Mouse (Mus musculus) intestine, embryonic 14.5 days (tissue): ENCODE results near the gene Rpl10-ps3. TPM values are rescaled to one million over a fixed set of nuclear protein-coding genes. Genes with fewer than 3 reads are reported as not detected.

Experiments used
- ATAC-seq: fragments of 200-750 bp; cut with Nextera tagmentation; replicated peaks from 2 replicates; pipeline ENCODE4 v1.8.0; 2017; ENCODE audit warnings: low read depth, moderate number of reproducible peaks, moderate TSS enrichment, moderate library complexity; ENCODE audit not compliant: low FRiP score, low TSS enrichment
- DNase-seq: peaks from one replicate; pipeline ENCODE4 v3.0.0-alpha.2; 2018; ENCODE audit warnings: low spot score
- H3K27ac ChIP-seq: fragments of 300-500 bp; sonication (generic); 2 replicates; pipeline ENCODE4 v1.5.1; 2014; ENCODE audit warnings: low read depth, mild to moderate bottlenecking, control low read depth
- H3K27me3 ChIP-seq: fragments of 300-500 bp; sonication (generic); replicated peaks from 2 replicates; pipeline ENCODE4 v1.6.1; 2014; ENCODE audit warnings: low read length, control low read depth; ENCODE audit not compliant: control insufficient read depth, insufficient read depth
- H3K36me3 ChIP-seq: fragments of 300-500 bp; sonication (generic); 2 replicates; pipeline ENCODE4 v1.6.1; 2014; ENCODE audit warnings: low read length, control low read depth; ENCODE audit not compliant: control insufficient read depth, insufficient read depth
- H3K4me1 ChIP-seq: fragments of 300-500 bp; sonication (generic); replicated peaks from 2 replicates; pipeline ENCODE4 v1.6.1; 2014; ENCODE audit warnings: low read length, control low read depth, mixed read lengths; ENCODE audit not compliant: control insufficient read depth, insufficient read depth
- H3K4me2 ChIP-seq: fragments of 300-500 bp; sonication (generic); 2 replicates; pipeline ENCODE4 v1.6.1; 2014; ENCODE audit warnings: low read length
- H3K4me3 ChIP-seq: fragments of 300-500 bp; sonication (generic); 2 replicates; pipeline ENCODE4 v1.5.1; 2014; ENCODE audit warnings: low read depth, low read length, control low read depth, mixed read lengths
- H3K9ac ChIP-seq: fragments of 300-500 bp; sonication (generic); 2 replicates; pipeline ENCODE4 v1.6.1; 2014; ENCODE audit warnings: mild to moderate bottlenecking, low read length
- H3K9me3 ChIP-seq: fragments of 300-500 bp; sonication (generic); 2 replicates; pipeline ENCODE4 v1.6.1; 2016; ENCODE audit warnings: low read length, control low read depth; ENCODE audit not compliant: control insufficient read depth
- WGBS: fragments of 180-500 bp; shearing (Covaris S2); extraction: QIAGEN DNeasy Blood & Tissue Kit; methylation state at CpG from one replicate; pipeline ENCODE4 v1.1.7; 2014; 5-methylcytosine and 5-hydroxymethylcytosine counted together
- polyA plus RNA-seq: library from polyadenylated mRNA; unstranded; fragments of >200 nt; fragmentation: Nextera tagmentation; extraction: Ambion mirVana; gene quantifications from 2 replicates; pipeline ENCODE4 v1.2.1, GENCODE M21; 2014

Rpl10-ps3 gene
- polyA plus RNA-seq, 1 experiment from 2014 or later = 422 TPM

DNA sequence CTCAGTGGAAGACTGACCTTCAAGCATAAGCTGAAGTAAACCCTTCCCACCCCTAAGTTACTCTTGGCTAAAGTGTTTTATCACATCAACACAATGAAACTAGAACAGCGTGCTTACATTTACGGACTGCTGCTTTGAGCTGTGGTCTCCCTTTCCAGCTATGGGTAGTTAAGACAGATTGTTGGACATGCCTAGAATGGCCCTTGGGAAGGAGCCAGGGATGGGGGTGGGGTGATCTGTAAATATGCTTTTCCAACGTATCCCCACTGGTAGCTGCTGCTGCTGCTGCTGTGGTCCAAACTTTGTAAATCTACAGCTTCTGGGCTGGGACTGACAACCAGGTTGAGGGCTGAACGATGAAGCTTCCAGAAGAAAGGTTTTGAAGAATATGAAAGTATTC lies 40.8 kb downstream of the Rpl10-ps3 start:
- Histone ChIP-seq H3K27ac (peak overlapping the region; percentile 36), H3K36me3 (no peaks in the 10 kb centered on the region), H3K4me3 (no peak overlapping the region), H3K9me3 (no peaks in the 10 kb centered on the region), H3K4me2 (no peak overlapping the region), H3K4me1 (peaks cover 5% of the 10 kb centered on the region; the same call in 1 of the 2 replicates), H3K9ac (no peak overlapping the region), H3K27me3 (no peaks in the 10 kb centered on the region)
- WGBS = 44% methylated on average over 4 of the region's 4 CpGs
- ATAC-seq (no peak), DNase-seq (no peak)

DNA sequence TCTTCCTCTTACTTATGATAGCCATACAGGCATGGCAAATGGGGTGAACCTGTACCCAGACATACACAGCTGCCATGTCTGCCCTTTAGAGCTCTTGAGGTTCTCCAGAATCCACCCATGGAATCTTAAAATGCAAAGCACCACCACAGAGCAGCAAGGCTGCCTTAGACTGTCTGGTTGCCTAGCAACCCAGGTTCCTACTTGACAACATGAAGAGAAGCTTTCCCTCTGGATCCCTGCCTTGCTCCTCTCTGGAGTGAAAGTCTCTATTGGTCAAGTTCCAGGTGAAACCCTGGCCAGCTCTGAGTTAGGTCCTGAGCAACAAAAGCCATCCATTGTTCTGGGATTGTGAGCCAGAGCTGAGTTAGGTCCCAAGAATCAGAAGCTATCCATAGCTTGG lies 43.0 kb downstream of the Rpl10-ps3 start:
- Histone ChIP-seq H3K27me3 (no peaks in the 10 kb centered on the region), H3K4me3 (no peak overlapping the region), H3K4me2 (no peak overlapping the region), H3K9me3 (no peaks in the 10 kb centered on the region), H3K9ac (no peak overlapping the region), H3K4me1 (peaks cover 5% of the 10 kb centered on the region; the same call in 1 of the 2 replicates), H3K27ac (no peak overlapping the region), H3K36me3 (no peaks in the 10 kb centered on the region)
- ATAC-seq (no peak), DNase-seq (no peak)

DNA sequence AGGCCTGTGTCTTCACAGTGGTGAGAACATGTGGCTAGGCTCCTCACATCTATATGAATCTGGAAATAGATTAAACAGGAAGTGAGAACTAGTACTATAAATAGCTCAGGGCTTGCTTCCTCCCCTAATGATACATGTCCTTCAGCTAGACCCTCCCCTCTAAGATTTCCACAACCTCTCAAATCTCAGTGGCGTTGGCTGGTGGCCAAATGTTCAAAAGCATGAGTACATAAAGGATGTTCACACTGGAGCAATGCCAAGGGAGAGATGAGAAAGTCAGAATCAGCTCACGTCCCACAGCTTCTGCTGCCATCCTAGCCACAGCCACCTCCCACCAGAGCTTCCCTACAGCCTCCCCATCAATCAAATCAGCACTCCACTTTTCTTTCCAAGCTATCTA lies 46.4 kb downstream of the Rpl10-ps3 start:
- Histone ChIP-seq H3K27me3 (no peaks in the 10 kb centered on the region), H3K9me3 (peaks cover 3% of the 10 kb centered on the region; the same call in 1 of the 2 replicates), H3K36me3 (no peaks in the 10 kb centered on the region), H3K4me1 (no peaks in the 10 kb centered on the region), H3K9ac (no peak overlapping the region), H3K4me2 (no peak overlapping the region), H3K27ac (no peak overlapping the region), H3K4me3 (no peak overlapping the region)
- DNase-seq = no peak
- no peak for ATAC-seq
- 41% methylated on average over 2 of the region's 2 CpGs for WGBS

Other genes starting within 250 kb of the Rpl10-ps3 start
- gene Plet1, start 149.6 kb upstream of the Rpl10-ps3 start, polyA plus RNA-seq = 1.7 and 1.9 TPM in 2 replicates
- 82.3 and 85.6 TPM in 2 replicates for gene Pts, start 183.8 kb upstream of the Rpl10-ps3 start, polyA plus RNA-seq
- 13.4 and 13.5 TPM in 2 replicates for gene Il18, start 209.9 kb upstream of the Rpl10-ps3 start, polyA plus RNA-seq
- gene Bco2, start 210.2 kb upstream of the Rpl10-ps3 start, polyA plus RNA-seq = 0.32 and 0.41 TPM in 2 replicates
- gene Tex12, start 216.4 kb upstream of the Rpl10-ps3 start, polyA plus RNA-seq = not detected in 2 replicates